Mouse (Mus musculus) heart, adult 11 months (tissue): ENCODE measurements at regions not wholly inside any gene's neighbourhood (a gene's known extent, or its start where the extent isn't known, plus 50 kb on each side); places are given as distances from the start of the nearest gene placed in this dataset.
A peak's percentile ranks its signal among the peaks of the same experiment; 100 is the strongest.

Experiments used
- DNase-seq: peaks from one replicate; pipeline ENCODE4 v3.0.0; 2022

DNA sequence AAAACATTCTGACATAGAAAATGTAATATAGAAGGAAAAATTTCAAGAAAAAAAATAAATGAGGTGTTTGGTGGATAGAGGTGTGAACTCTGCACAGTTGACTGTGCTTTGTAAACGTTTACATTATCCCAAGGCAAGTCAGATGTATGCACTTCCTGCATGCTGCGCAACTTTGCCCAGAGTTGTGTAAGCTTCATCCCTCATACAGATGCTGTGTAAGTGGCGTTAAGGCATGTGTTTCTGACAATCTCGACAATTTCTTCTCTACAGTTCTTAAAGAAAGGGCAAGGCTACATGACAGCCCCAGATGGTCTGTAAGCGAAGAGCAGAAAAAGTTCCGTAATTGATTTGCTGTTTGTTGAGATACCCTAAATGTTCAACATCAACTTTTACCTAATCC, 476.6 kb upstream of the Pitx2 start:
- no peak for DNase-seq

DNA sequence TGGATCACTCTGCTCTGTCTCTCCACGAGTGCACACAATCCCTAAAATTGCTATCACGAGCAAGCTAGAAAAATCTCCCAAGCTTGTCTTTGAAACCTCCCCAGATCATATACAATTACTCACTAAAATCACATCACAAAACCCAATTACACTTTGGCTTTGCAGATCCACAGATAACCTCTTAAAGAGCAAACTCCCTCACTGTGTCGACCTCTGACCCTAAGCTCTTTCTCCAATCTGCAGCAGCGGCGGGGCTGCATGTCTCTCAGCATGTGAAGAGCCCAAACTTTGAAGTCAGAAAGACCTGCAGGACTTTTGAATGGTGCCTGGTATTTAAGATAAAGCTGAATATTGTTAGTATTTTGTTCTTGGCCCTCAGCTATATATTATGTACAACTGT, 479.4 kb upstream of the Pitx2 start:
- DNase-seq, result no peak

DNA sequence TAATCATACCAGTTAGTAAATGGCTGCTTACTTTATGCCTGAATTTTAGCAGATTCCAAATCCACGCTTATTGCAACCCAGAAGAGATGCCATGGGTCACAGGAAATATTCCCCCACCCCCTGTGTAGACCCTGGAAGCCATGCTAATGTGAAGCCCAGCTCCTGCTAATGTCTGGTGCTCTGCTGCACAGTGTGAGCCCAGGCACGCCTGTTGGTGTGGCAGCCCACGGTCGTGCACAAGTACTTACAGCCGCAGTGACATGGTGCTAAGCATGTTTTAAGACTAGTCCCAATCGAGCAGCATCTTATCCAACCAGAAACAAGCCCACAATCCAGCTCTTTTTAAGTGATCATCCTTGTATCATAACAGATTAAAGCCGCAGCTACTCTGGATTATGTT, 480.5 kb upstream of the Pitx2 start:
- DNase-seq, result no peak

DNA sequence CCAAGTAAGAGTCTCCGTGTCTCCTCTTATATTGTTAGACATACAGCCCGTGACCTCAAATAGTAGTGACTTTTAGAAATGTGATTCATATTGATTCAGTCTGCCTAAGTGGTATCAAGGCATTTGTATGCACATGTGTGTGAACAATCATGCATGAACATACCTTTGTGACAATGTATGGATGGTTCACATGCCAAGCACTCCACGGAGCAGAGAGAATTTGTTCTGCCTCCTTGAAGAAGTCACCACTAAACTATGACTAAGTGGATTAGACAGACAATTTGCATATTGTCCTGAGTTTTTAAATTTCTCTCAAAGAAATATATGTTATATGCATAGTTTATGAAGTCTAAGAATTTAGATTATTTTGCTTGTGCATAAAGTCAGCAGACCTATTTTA, 492.4 kb upstream of the Pitx2 start:
- no peak for DNase-seq

DNA sequence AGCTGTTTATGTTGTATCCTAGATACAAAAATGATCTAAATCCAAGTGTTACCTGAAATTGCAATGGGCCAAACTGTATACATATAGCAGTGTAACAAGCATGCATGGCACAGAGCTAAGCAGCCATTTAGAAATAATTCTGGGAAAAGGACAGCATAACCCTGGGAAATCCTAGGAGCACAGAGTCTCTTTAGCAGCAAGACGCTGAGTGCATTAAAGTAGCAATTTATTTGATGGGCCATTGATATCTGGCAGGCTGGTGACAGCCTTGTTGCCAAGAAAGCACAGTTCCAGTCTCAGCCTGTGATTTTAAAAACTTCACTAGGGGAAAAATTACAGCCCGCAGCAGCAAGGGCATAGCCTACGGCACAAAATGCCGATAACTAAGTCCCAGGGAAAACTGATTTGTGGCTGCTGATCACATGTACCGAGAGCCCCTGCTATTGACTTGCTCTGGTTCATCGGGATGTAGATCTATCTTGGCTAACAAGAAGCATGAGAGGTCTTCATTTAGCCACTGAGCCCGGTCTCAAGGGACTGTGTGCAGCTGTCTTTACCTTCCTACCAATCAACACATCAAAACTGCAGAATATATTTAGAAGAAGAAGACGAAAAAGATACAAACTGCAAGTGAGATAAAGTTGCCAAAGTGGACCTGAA, 531.1 kb upstream of the Pitx2 start:
- no peak for DNase-seq

DNA sequence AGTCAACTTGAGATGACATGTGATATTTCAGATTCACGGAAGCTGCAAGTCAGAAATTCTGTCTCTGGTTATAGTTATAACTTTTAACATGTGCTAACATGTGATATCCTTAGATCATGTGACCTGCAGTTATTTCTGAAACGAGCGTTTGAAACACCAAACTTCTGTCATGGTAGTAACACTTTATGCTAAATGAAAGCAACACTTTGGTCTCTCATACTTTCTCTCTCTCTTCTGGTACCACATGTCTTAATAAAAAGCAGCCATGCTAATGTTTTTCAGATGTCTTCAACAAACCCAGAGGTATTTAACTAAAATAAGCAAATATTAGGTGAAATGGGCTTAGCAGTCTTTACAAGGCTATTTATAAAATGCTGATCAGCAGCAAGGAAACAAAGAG, 534.5 kb upstream of the Pitx2 start:
- DNase-seq, result no peak

DNA sequence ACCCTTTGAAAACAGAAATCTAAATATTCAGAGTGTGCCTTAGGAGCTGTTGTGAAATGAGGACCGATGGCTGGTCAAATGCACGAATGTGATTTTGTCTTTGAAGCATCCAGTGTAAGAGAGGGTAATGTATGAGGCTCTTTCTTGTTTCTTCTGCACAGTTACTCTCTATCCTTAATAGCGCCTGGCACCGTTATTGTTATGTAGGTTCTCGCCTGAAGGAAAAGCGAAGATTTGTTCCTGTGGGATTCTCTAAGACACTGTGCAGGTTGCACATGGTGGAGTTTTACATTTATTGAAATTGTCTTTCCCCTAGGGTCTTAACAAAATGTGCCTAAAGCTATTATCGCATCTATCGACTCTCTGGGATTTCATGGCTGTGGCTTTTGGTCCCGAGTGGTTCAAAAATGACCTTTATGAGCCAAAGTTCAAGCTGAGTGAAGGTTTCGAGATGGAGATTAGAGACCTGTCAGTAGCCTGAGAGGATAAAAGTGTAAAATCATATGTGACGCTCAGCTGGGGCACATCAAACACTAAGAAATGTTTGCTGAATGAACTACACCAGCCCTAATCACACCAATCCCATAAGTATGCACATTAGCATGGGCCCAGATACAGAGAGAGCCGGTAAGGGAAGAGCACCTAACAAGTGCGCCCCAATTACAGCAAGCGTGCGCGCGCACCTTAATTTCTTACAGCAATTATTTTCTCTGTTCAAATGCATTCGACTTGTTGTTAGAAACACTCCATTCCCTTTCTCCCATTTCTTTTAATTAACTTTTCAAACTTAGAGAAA, 562.5 kb upstream of the Pitx2 start:
- DNase-seq, result peak; percentile 36

DNA sequence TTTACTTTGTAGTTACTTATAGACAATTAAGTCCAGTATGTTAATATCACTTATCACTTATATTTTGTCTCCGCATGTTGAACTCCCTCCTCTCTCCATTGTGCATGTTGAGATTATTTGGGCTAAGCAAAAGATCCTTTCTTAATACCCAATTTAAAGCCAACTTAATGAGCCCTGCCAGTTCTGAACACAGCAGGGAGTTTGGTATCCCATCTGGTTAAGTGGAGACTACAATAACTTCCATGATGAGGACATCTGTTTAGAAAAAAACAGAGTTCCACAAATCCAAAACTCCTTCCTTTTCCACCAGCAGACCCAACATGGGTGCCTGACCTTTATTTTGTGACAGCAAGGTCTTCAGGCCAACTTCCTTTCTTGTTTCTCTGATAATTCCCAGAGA, 572.0 kb upstream of the Pitx2 start:
- DNase-seq, result no peak

DNA sequence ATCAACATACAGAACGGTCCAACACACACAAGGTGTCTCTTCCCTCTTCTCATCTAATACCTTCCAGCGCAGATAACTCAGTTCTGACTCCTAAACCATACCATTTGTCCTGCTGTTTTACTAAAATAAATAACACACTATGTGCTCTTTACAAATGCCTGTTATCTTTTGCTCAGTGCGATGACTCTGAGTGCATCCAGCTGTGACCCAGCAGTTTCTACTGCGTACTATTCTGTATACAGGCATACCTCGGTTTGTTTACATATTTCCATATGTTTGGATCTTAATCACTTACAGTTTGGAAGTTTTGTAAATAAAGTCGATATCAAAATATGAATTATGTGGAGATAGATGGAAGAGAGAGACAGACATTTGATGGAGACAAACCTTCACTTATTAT, 583.0 kb upstream of the Pitx2 start:
- DNase-seq, result no peak

DNA sequence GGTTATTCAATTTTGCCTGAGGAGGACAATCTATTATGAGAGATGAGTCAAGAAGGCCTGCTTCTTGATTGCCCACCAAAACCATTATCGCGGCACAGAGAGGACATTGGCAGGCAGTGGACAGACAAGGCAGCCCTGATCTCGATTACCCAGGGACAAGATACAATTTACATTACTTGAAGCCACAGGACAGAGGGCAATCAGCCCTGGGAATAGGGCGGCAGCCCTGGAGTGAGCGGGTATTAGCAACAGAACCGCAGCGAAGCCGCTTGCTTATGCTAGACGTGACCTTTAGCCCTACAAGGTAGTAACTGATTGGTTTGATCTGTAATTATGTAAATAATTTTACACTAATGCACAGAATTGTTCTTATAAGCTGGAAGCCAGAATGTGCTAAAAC, 586.0 kb upstream of the Pitx2 start:
- DNase-seq, result peak; percentile 34

DNA sequence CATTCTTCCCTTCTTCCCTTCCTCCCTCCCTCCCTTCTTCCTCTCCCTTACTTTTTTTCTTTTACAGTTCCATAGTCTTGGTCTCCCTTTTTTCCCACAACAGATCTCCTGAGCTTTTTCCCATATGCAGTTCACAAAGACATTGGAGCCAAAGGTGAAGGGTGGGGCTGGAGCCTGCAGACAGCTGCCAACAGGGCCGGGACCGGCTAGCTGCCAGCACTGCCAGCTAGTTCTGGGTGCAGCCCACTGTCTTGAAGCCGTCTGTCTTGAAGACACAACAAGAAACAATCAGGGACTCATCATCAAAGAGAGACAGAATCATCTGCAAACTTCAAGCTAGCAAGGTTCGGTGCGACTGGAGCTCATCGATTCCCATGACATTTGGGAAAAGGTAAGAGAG, 588.9 kb upstream of the Pitx2 start:
- no peak for DNase-seq

DNA sequence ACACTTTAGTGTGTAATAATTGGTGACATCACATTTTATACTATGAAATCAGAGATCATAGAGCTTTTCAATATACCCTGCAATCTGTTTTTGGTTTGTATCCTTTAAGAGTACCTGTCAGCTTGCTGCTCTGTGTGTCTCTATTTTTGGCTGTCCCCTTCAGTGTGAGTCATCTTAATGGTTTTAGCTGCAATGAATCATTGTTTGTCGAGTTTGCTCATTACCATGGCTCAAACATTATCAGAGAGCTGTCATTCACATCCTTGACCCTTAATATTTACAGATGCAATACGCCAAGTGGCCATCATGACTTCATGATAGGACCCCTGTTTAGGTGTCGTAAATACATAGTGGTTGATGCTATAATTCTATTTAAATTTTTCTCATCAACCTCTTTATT, 591.0 kb upstream of the Pitx2 start:
- no peak for DNase-seq

DNA sequence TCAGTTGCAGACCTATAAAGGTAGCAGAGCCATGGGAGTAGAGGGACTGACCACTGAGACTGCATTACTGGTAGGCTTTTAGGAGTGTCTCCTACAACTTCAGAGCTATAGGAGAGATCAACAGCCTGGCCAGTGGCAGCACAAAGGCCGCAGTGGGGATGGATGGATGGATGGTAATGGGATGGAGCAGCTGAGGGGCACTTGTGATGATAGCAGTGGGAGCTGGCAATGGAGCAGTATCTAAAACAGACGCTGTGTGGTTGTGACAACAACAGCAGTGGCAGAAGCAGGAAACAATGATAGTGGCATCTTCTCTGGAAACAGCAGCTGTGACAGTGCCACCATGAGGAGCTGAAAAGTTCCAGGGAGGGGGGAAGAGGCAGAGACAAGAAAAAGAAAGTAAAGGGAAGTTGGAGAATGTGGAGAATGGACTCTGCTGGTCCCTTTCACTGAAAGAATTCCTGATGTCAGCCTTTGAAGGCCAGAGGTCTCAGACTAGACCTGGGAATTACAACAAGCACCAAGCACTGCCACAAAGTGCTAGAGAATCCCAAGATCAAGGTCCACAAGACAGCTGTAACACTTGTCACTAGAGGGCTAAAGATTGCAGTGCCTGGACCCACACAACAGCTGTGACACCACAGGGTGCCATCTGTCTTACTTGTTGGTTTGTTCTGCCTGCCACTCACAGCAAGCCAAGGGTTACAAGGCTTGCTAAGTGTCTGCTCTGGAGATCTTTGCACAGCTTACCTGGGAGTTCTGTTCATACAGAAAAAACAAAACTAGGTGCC, 624.1 kb upstream of the Pitx2 start:
- no peak for DNase-seq

DNA sequence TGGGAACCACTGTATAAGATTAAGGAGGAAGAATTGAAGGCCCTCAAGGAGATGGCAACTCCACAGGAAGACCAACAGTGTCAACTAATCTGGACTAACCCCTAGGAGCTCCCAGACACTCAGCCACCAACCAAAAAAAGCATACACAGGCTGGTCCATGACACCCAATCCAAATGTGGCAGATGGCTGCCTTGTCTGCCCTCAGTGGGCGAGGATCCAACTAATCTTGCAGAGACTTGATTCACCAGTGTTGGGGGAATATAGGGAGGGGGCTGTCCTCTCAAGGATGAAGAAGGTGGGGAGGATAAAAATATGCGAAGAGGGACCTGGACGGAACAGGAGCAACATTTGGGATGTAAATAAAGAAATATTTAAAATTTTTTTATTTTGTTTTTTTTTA, 629.1 kb upstream of the Pitx2 start:
- no peak for DNase-seq

DNA sequence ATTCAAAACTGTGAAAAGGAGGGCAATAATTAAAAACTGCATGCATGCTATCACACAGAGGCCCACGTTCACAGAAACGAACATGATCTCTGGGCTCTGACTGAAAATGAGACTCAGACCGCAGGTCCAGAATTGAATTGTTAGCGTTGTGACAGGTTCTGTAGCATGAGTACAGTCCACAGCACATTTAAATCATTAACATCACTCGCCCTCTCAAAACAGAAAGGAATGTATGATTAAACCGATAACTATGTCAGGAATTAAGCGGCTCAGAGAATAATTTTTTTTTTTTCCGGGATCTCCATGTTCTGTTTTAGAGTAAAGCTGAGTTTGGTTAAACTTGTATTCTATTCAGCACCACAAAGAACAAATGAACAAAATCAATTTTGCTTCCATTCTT, 634.3 kb upstream of the Pitx2 start:
- DNase-seq, result no peak

DNA sequence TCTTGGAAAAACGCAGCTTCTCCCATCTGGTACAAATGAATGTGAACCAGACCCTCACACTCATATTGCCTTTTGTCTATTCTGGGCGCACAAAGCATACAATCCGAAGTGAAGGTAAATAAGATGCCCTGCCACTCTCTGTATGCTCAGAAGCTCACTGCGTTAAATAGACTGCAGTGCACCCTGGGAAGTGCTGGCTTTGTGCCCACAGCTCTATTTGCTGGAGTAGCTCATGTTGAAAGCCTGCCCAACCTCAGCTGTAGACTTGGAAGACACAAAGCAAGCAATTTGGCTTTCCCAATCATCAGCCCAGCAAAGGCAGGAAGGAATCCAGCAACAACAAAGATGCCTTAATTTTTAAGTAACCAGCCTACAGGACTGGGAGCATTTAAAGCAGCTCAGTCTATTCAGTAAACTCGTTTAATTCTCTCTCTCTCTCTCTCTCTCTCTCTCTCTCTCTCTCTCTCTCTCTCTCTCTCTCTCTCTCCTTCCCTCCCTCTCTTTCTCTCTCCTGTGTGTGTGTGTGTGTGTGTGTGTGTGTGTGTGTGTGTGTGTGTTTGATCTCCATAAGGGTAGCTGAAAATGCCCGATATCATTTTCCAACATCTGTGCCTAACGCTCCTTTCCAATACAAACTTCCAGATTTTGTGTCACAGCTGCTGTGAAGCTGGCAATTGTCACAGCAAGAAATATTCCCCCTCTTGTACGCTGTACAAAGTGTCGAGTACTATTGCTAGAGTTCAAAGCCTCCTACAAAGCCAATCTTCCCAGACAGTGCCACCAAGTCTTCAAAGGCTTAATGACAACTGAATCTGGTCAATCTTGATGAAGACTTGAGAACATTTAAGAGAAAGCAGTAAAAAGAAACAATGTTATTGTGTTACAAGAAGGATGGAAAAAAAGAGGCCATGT, 650.5 kb upstream of the Fam241a start:
- DNase-seq, result peak; percentile 92

DNA sequence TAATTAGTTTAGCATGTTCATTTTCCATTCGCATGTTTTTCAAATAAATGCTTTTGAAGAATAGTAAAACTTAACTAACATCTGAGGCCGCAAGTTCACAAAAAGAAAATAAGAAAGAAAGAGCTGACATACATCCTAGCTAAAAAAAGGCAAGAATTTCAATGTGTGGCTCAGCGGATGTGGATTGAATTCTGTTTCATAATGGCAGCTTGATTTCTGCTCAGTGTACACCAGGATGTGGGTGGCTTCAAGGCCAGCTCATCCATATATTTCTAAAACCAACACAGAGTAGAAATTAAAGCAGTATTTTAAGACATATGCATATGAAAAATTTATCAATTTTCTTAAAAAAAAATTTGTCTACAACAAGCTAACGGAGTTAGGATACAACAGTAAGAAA, 629.3 kb upstream of the Fam241a start:
- DNase-seq, result no peak

DNA sequence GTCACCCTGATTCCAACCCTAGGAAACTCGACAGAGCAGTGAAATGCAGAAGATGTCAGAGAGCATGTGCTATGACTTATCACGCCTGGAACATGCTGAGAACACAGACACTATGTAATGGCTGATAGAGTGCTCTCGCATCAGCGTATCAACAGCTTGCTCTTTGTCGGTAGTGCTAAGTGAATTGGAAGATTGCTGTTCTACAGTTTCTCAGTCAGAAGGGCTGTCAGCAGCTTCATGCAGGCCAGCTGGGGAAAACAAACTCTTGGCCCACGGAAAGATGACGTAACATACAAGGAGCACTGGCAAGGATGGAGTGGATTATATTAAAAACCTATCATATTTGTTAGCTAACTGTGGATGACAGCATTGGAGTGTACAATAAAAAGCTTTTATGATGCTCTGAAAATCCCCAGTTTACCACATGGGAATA, 624.6 kb upstream of the Fam241a start:
- DNase-seq, result peak; percentile 97

DNA sequence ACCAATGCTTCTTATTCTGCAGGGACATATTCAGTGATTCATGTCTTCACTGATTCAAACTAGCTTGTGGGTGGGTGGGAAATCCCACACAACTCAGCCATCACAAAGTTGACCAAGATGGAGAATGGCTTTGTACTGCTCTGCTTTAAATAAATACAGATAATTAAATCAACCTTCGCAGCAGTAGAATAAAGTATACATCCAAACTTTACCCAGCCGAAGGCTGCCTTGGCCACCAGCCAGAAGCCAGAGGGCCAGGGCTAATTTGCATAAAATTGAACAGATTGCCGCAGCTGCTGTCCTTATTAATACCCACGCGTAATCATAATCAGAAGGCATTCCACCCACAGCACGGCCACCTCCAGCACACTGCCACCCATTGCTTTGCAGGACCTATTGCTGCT, 623.8 kb upstream of the Fam241a start:
- DNase-seq, result no peak

DNA sequence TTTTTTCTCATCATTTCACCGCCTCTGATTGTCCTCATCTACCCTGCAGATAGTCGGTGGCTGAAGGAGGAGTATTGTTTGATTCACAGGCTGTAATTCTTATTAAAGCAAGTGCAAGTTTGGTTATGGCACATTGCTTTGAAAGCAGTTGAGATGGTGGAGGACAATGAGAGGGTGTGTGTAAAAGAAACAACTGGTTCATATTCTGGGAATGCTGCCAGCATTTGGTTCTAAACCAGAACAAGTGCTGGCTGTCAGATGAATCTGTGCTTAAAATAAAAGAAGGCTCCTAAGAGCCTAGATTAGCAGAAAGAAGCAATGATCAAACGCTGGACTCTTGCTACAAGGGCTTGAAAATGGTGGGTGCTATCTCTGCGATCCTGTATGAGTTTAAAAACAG, 622.7 kb upstream of the Fam241a start:
- peak; percentile 89 for DNase-seq

DNA sequence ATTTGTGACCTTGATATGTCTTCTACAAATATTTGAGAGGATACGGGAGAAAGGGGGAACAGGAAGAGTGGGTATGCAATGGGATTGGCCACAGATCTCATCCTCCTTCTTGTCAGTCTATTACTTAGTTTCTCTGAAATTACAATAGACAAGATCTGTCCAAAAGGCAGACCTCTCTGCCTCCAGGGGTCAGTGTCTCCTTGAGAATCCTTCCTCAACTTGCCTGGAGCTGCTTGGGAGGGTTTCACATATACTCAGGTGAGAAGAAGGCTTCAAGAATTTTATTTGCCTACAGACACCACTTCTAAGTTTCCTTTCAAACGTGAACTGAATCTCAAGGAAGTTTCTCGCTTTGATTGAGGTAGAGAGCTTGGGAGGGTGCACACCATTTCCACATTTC, 575.0 kb upstream of the Fam241a start:
- DNase-seq, result peak; percentile 55

DNA sequence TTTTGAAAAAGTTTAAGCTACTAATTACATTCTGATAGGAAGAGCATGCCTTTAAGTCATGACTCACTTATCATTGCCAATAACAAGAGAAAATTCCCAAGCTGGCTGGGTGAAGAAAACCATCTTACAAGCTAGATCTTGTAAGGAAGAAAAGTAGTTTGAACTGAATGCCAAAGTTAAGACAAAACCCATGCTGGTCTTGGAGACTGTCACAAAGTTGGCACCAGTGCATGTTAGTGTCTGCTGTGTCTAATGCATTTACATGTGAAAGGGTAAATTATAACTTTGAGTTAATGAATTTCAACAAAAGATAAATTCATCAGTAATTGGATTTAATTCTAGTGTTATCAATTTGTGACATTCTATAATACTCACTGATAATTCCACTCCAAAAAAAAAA, 533.6 kb upstream of the Fam241a start:
- peak; percentile 4 for DNase-seq

DNA sequence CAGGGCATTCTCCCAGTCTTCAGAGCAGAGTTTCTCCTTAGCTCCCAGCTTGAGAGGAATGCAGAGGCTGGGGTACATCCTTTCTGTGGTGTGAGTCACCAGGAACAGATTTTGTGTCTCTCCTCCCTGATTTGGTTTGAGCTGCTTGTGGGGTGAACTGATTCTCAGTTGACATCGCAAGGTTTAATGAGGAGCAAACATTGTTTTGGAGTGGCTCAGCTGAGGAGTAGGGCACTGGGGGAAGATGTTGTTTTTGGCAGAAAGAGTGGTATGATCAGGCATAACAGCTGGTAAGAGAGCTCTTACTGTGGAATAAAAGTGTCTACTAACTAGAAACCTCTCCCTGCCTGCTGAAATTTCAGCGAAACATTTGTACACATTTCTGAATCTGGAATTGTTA, 519.4 kb upstream of the Fam241a start:
- peak; percentile 49 for DNase-seq
